Mouse (Mus musculus) CD4-positive naive resting alpha-beta T cell, adult 76 days (primary cell): ENCODE data around the gene Stoml2. TPM values are rescaled to one million over a fixed set of nuclear protein-coding genes. Genes with fewer than 3 reads are reported as not detected.

Source experiments
- total RNA-seq: library from RNA; stranded (reverse); gene quantifications from one replicate; pipeline ENCODE4 v1.2.4, GENCODE M21; 2023

Gene Stoml2
- 43.4 TPM for total RNA-seq

DNA sequence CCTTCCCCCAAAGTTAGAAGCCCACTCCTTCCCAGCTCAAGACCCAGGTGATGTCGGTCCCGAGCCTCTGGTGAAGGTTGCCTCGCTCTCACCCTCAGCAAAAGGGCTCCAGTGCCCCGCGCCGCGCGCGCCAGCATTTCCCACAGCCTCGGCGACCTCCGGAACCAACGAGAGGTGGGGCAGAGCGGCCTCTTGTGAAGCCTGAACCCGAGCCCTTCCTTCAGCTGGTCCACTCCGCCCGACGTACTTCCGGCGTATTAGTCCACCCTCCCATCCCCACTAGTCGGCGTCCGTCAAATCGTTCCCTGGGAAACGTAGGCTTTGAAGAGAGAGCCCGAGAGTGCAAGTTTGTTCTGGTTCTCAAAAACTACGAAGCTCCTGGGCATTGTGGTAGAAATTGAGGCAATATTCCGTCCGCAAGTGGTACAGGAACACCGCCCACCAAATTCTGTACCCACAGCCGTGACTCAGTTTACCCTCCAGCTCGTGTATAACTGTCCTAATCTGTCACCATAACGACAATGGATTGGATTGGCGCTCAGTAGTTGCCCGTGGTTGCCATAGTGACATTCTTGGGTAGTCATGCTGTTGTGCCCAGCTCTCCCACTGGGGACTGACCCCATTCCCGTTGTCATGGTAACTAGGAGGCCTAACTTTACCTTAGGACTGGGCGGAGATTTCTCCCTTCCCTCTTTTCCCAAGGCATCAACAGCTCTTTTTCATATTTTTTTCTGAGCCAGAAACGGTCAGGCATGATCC is at the start of gene Stoml2:
Gene Stoml2 (minus strand): TSS at position 474 of the 759 bp plus-strand sequence.

DNA sequence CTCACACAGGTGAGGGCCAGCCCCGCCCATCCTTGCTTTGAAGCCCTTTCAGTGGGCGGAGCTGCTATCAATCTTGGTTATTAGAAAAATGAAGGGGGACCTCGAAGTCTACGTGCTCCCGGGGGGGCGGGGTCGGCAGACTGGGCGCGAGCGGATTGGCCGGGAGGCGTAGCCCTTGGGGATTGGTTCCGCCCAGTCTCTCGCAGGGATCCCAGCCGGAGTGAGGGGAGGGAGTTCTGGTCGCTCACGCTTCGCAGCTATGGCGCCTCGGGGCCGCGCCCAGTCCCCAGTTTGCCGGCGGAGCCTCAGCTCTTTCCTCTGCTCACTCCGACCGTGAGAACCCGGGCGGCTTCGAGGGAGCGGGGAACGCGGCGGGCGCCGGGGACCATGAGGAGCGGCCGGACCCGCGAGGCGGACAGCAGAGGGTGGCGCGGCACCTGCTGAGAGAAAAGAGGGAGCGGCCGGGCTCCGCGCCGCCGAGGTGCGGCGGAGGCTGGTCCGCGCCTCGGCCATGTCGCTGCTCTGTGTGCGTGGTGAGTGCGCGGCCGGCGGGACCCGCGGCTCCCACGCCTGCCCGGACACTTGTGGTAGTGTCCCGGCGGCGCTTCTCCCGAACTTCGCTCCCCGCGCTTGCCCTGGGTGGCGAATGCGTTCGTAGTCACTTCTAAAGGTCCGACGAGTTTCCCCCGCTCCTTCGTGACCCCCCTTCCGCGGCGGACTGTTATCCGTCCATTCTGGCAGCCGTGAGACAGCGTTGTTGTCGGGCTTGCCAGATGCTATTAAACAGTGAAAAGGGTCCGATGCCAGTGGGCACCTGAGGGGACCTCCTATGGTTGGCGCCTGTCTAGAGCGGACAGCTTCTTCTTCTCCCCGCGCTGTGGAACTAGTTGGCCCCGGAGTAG is 27.5 kb upstream of the Stoml2 start, which contains the start of gene Unc13b:
Gene Unc13b (plus strand): TSS at position 201 of the 902 bp plus-strand sequence.

DNA sequence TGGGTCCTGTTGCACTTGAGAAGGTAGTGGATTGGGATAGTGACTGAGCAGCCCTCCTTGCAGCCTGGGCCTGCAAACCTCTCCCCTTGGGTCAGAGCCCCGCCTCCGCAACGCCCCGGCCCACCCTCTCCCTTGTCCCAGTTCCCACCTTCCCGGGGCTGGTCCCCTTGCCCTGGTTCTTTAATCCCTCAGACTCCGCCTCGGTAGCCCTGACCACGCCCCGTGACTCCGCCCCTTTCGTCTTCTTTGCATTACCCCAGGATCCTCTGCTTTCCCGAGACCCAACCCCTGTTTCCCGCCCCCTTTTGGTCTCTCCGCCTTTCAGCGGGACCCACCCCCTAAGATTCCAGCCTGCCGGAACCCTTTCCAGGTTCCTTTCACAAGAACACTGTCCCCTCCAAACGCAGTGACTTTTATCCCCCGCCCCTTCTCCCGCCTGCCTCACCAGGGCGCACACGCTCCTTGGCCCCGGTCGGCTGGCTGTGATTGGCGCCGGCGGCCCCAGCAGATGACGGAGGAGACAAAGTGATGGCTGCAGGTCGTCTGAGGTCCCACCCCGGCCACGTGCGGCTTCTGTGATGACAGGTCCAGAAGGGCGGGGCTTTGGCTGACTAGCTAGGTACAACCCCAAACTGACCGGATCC is 14.3 kb upstream of the Stoml2 start, which contains the start of gene Fam214b:
Gene Fam214b (minus strand): TSS at position 562 of the 644 bp plus-strand sequence.

GRCm38 (mm10) chr4:43025084-43025960 is 6.2 kb downstream of the Stoml2 start, which contains the start of gene Pigo:
Gene Pigo, minus strand, starts transcription at chr4:43025819.

GRCm38 (mm10) chr4:43010161-43011038 is 21.1 kb downstream of the Stoml2 start, which contains the start of gene Fancg:
Gene Fancg, minus strand, starts transcription at chr4:43010506.

DNA sequence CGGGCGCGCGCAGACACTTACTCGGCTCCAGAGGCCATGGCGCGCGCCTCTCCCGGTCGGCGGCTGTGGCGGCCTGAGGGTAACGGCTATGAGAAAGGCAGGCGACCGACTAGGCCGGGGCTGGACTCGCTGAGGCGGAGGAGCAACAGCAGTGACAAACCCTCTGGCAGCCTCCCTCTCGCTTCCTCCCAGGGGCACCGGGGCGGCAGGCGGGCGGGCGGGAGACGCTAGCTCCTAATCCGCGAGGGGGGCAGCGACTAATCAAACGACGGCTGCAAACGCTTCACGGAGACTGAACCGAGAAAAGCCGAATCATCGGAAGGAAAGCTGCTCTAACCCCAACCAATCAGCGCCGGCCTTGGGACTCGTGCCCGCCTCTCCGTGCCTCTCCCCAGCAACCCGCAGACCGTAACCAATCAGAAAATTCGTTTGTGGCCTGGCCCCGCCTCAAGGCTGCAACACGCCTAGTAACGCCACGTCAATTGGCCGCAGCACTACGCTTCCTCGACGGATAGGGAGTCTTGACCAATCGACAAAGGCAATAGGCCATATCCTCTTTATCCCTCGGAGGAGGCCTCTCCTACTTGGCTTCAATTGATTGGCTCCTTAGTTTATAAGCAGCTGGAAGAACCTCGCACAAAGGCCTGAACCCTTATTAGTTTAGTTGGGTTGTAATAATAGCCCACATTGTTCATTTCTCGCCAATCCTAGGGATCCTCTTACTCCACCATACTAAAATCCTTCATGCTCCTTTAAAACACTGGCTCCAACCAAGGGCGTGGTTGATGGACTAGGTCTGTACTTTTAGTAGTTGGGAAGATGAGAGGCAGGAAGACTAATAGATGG is 31.1 kb downstream of the Stoml2 start, which contains the start of gene Vcp:
Gene Vcp (minus strand): TSS at position 367 of the 846 bp plus-strand sequence.

Other genes with a start within 250 kb of the Stoml2 start
- gene Fam205a1, start 177.8 kb downstream of the Stoml2 start, total RNA-seq, result not detected
- not detected for gene Gm12394, start 174.9 kb downstream of the Stoml2 start, total RNA-seq
- gene Fam205c, start 157.5 kb downstream of the Stoml2 start, total RNA-seq, result not detected
- gene Phf24, start 115.0 kb downstream of the Stoml2 start, total RNA-seq, result not detected
- gene Dnajb5, start 81.9 kb downstream of the Stoml2 start, total RNA-seq, result 34.9 TPM
- gene 1700022I11Rik, start 62.1 kb downstream of the Stoml2 start, total RNA-seq, result not detected
- gene Vcp, start 31.2 kb downstream of the Stoml2 start, total RNA-seq, result 130 TPM
- gene Fancg, start 21.2 kb downstream of the Stoml2 start, total RNA-seq, result 14.8 TPM
- 42.0 TPM for gene Pigo, start 5.9 kb downstream of the Stoml2 start, total RNA-seq
- gene Fam214b, start 14.5 kb upstream of the Stoml2 start, total RNA-seq, result 7.8 TPM
- gene Unc13b, start 27.2 kb upstream of the Stoml2 start, total RNA-seq, result 1.6 TPM
- not detected for gene Atp8b5, start 235.4 kb upstream of the Stoml2 start, total RNA-seq